Mouse (Mus musculus) B cell, adult 2 months (primary cell): ENCODE data around the gene Cspg5.

ENCODE experiments used
- DNase-seq, 2 experiments: peaks; one replicate each; pipeline ENCODE4 v3.0.0; 2022

Cspg5 gene

DNA sequence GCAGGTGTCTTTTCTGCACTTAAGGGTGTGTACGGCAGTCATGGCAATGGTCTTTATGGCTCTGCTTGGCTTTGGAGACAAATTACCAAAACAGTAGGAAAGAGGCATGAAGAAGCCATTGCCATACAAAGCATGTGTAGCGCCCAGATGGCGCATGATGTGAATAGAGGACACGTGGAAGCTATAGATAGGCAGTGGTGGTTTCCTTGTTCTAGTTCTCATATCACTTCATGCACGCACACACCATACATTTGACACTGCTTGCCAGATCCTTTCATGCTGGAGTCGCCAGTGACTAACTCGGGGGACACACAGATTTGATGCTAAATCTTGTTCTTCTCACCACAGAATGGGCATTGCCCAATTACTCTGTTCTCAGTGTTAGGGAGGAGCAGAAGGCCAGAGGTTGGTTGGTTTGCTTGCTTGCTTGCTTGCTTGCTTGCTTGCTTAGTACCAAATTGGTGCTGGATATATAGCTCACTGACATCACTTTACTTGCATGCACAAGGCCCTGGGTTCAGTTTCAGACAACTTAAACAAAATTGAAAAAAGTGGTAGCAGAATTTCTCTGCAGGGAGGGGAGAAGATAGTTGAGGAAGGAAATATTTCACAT, at the start of gene Cspg5:
Gene Cspg5, plus strand, starts transcription at position 563 of the 613 bp plus-strand sequence.
- no peak for DNase-seq

DNA sequence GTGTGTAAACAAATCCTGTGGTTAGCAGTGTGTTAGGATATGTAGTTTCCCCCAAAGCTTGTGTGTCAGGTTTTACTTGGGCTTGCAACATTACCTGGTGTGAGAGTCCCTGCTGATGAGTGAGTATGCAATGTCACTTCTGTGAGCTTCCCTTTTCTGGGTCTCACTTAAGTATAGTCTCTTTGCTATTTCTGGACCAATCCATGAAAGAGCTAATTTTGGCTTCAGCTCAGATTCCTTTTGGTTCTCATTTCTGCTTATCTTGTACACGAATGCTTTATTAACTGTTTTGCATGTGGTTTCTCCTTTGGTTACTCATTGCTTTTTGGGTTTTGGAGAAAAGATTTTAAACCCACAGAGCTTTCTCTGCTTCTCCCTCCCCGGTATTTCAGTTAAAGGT, 43.7 kb upstream of the Cspg5 start:
- no peak for DNase-seq

DNA sequence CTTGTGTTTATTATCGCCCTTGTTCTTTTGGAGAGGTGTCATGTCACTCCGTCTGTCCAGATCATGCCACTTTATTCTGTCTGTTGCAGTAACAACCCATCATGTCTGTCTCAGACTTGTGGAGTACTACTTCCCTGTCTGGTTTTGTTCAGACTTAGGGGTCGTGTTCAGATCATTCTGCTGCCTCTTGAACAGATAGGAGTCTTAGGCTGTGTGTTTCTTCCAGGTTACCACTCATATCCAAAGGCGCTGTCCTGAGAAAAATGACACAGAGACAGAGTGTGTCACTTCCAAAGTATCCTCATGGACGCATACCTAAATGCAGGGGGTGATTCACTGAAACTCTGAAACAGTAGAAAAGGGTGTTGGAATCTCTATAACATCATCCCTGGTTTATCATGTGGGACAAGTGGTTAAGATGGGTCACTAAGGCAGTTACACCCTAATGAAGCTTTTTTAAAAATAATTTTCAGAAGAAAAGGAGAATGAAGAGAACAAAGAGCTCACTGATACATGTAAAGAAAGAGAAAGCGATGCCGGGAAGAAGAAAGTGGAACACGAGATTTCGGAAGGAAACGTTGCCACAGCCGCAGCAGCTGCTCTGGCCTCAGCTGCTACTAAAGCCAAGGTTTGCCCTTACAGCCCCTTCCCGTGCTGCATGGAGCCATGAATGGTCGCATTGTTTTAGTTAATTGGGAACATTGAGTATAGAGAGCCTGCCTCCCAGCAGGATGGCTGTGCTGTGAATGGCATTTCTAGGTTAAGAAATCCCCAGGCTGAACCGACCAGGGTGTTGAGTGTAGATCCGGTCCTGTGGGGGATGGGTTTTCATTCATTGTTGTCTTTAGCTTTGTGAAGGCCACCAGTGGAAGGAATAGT, 37.8 kb upstream of the Cspg5 start:
- no peak for DNase-seq

DNA sequence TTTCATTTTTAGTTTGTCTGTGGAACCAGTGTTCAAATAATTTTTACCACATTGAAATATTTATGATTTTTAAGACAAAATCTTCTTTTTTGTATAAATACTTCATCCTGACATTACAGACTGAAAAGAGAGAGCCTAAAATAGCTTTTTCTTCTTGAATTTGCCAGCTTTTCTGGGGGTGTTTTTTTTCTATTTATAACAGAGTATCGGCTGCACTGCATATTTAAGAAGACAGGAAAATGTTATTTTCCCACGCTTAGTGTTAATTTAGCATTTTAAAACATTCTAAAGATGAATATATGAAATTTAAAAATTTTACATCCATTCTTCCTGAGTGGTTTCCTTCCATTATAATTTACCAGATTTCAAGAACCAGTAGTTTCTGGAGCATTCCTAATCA, 37.1 kb upstream of the Cspg5 start:
- DNase-seq = no peak

DNA sequence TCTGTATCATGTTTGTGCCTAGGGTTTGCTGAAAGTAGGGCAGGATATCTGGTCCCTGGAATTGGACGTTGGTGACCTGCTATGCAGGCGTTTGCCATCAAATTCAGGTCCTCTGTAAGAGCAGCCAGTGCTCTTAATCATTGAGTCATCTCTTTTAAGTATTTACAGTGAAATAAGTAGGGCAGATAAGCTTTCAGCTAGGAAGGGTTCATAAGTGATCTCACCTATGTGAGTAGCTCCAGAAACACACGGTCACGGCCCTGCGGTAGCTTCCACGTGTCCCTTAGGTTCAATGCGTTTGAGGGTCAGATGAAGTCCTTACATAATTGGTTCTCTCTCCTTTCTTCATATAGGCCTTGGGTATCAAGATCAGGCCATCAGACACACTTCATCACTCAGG, 35.3 kb upstream of the Cspg5 start:
- no peak for DNase-seq

DNA sequence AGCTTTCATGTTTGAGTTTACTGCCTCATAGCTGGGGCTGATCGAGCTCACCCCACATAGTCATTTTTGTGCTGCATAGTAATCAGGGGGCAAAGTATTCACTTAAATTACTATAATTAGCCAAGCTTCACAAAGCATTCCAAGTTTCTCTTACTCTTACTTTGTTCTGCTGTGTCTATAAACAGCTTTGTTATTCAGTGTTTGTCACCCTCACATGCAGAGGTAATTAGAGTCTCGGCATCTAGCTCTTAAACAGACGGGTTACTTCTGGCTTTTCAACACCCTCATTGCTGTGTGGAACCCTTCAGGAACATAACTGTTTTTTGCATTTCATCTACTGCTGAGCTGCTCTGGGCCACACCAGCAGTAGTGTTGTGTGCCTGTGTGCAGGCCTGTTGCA, 34.6 kb upstream of the Cspg5 start:
- no peak for DNase-seq

DNA sequence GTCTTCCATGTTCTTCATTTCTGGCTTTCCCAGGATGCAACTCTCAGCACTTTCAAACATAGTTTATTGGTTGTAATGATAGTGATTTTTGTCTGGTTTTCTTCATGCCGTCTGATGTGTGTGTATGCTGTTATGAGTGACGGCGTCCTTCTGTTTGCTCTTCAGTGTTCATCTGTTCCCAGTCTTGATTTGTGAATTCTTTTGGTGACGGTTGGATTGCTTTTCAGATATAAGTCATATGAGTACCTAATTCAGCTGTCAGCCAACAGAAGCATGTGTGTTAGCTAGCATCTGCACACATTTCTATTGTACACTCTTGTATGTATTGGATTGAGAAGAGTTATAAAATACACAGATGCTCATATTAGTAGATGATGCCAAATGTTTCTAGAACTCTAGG, 19.3 kb upstream of the Cspg5 start:
- no peak for DNase-seq

DNA sequence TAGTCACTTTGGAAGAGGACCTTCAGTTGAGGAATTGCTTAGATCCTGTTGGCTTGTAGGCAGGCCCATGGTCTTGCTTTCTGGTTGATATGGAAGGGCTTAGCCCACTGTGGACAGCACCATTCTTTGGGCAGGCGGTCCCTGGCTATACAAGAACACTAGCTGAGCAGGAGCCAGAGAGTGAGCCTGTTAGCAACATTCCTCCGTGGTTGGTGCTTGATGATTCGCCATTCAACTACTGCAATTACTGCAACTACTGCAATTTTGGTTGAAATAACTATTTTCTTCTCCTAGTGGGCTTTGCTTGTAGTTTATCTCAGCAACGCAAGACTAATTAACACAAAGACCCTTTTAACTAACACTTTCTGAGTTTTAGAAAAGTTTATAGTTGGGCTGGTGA, 17.4 kb upstream of the Cspg5 start:
- no peak for DNase-seq

DNA sequence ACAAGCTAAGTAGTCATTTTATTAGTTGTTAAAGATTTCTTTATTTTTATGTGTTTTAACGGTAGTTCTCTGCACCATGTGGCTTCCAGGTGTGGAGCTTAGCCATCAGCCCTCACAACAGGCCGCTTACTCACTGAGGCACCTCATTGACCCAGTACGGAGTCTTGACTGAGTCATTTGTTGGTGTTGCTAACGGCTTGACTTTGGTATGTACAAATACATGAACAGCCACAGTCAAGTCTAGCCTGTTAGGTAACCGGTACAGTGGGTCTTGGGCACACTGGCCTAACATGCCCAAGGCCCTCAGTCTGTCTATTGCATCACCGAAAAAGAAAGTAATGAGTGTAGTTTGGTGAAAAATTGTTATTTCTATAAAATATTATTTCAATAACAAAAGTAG, 14.9 kb upstream of the Cspg5 start:
- no peak for DNase-seq

DNA sequence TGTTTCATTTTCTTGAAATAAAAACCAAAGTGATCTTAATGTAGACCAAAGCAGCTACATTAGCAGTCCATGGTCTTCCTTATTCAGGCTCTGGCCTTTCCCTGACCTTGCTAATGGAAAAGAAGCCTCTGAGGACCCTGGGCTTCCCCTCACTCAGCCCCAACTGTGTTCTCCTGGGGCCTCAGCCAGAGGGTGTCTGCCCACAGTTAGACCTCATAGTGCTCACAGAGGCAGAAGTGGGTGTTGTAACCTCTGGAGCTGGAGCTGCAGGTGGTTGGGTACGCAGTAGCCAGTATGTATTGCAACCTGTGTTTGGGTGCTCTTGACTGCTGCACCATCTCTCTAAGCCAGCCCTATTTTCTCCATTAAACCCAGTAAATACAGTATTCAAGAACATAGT, 14.5 kb upstream of the Cspg5 start:
- no peak for DNase-seq

DNA sequence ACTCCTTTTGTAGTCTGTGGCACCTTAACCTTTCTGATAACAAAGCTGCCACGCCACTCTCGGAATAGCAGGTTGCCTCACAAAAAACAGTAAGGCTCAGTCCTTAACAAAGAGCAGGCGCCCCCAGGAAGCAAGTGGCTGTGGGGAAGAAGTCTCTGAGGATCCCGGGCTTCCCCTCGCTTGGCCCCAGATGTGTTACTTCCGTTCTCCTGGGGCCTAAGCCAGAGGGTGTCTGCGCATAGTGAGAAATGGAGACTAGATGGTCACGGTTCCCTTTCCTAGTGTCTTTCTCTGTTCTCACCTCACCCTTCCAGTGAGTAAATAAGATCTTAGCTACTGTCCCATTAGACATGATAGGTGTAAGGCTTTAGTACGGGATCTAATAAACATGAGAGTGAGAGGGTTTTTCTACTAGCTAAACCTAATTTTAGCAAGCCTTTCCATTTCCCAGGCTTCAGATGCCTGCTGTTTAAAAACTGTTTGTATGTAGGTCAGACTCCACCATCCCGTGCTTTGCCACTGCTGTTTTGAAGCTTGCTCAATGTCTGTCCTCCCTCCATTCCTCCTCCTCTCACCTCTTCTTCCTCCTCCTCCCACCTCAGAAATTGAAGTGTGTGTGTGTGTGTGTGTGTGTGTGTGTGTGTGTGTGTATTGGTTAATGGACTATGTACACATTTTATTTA, 13.9 kb upstream of the Cspg5 start:
- no peak for DNase-seq

DNA sequence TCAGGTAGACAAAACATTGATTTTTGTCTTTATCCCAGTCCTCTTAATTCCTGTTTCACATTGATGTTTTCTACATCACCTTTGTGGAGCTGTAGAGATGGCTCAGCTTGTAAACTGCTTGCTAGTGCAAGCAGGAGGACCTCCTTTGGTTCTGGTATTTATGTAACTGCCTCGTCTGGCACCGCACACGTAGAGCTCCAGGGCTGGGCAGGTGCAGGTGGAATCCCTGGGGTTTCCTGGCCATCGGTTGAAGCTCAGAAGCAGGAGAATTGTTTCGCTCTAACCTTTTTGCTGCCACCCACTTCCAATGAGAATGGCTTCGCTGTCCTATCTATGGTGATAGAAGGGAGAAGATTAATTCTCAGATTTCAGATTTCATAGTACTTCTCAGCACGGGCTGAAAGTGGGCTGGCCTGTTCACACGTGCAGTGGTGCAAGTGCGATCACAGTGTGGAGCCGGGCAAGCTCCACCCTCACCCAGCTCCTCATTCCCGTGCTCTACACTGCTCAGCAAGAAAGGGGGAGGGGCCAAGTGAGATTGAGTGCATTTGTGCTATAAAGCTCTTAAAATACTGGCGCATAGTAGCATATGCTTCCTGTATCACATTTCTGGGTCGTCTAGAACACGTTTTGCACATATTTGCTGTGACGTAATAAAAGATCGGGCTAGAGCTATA, 13.1 kb upstream of the Cspg5 start:
- DNase-seq = no peak

DNA sequence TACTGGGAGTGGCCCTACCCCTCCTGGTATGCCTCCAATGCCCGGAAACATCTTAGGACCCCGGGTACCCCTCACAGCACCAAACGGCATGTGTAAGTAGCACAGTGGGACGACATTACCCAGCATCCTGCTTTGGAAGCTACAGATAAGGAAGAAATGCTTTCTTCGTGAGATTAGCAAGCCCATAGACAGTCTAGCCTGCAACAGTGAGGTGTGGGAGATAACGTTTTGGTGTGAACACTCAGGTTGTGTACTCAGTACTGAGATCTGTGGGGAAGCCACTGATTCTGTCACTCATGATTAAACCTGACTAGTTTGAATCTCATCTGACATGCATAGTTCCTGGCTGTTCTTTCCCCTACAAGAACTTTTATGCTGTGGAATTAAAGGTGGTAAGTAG, 8.6 kb upstream of the Cspg5 start:
- no peak for DNase-seq

DNA sequence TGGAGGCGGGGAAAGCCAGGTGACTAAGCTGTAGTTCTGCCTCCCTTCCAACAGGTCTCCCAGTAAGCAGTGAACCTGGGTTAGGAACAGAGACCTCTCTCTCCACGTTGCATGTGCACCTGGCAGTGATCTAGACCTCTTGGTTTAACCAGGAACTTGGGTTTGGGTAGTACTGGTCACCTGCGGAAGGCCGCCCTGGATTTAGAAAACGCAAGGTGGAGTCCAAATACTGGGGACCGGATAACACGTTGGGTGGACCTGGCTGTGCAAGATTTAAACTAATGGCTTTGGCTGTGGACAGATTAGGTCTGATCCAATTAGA, 945 bp downstream of the Cspg5 start:
- DNase-seq = peak in 1 of 2 experiments; percentile 6

DNA sequence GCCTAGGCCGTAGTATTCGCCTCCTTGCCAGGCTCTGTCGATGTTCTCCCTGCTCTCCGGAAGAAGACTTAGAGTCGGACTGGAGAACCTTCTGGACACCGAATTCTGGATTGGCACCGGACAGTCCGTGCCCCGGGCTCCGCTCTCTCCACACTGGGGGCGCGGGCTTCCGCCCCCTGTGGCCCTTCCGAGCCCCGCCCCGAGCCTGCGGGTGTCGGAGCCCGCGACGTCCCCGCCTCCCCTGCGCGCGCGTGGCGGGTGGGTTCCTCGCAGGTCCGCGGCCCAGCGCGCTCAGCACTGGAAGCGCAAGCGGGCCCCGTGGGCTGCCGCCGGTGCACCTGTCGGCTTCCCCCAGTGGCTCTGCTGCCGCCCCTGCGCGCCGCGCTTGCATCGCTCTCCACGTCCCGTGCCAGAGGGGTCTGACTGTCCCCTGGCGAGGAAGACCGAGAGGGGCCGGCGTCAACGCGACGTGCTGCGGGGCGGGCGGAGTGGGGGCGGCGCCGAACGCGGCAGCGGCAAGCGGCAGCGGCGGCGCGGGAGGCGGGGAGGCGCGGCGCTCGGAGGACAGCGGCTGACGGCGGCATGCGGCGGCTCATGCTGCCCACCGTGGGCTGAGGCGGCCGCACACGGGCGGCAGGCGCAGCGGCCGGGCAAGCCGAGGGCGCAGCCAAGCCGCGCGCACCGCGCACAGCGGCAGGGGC, 1.5 kb downstream of the Cspg5 start:
- peak; percentile 19 to 35 for DNase-seq

DNA sequence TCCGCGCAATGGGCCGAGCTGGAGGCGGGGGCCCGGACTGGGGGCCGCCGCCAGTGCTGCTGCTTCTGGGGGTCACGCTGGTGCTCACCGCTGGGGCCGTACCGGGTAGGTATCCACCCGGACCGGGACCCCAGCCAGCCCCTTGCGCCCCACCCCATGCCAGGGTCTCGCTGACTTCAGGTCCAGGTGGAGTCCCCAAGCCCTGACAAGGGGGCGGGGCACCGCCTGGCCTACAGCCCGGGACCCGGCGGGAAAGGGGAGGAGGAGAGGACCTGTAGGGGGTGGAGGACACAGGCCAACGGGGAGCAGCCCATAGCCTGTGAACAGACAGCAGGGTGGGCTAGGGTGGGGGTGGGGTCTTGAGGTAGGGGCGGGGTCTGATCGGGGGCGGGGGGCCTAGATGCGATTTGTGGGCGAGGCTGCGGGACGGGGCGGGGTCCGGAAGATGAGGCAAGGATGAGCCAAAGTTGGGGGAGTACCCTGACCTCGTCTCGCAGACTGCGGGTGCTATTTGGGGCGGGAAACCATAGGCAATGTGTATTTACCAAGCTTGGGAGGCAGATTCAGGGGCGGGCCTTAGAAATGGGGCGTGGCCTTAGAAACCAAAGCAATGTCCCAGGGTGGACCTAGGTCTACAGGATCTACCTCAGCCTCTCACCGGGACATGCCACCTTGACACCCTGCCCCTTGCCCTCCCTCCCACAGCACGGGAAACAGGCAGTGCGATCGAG, 2.2 kb downstream of the Cspg5 start:
- DNase-seq = peak; percentile 45 to 50

DNA sequence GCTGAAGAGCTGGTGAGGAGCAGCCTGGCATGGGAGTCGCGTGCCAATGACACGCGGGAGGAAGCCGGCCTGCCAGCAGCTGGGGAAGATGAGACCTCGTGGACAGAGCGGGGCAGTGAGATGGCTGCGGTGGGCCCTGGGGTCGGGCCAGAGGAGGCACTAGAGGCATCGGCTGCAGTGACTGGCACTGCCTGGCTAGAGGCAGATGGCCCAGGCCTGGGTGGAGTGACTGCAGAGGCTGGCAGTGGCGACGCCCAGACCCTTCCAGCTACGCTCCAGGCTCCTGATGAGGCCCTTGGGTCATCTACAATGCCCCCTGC, 2.7 kb downstream of the Cspg5 start:
- peak in 1 of 2 experiments; percentile 8 for DNase-seq

DNA sequence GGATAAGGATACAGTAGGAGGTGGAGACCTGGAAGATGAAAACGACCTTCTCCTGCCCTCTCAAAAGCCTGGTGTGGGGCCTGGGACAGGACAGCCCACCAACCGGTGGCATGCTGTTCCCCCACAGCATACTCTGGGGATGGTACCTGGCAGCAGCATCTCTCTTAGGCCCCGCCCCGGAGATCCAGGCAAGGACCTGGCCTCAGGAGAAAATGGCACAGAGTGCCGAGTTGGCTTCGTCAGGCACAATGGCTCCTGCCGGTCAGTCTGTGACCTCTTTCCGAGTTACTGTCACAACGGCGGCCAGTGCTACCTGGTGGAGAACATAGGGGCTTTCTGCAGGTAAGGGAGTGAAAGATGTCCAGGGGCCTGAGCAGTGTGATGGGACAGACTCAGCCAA, 3.5 kb downstream of the Cspg5 start:
- no peak for DNase-seq

DNA sequence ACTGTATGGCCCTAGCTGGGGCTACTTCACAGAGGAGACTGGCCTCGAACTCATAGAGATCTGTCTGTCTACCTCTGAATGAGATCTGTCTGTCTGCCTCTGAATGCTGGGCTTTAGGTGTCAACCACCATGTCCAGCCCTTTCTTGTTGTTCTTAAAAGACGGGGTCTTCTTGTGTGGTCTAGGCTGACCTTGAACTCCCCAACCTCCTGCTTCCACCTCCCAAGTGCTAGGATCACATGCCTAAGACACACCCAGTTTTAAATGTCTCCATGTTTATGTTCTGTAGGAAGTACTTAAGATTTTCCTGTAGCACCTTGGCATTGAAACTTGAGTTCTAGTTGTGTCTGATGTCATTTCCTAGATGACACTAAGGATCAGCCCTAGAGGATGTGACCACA, 5.3 kb downstream of the Cspg5 start:
- no peak for DNase-seq

DNA sequence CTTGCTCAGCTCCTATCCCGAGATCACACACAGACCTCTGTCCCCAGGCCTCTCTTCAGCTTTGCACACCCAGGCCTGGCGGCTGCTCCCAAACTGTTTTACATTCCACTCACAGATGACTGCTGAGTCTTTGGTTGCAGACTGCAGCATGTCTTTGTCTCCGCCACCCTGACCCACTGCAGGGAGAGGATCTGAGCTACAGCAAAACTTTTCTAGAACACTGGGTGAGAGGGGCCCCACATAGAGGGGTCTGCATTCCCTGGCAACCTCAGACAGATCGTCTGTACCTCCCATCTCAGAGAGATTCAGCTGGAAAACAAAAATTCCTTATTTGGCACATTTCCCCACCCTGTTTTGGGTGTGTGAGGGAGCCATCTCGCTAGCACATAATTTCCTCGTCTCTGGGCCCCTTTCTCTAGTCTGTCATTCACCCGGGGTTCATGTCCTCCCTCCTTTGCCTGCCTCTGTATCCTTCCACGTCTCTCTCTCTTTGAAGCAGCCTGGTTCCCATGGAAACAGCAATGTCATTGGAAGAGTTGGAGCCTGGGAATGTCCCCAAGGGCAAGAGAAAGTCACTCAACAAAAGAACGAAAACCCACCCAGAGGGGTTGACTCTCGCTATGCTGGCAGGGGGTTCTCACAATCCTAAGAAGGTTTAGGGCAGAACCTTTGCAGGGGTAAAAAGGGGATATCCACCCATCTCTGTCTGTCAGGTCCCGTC, 6.4 kb downstream of the Cspg5 start:
- DNase-seq = no peak

DNA sequence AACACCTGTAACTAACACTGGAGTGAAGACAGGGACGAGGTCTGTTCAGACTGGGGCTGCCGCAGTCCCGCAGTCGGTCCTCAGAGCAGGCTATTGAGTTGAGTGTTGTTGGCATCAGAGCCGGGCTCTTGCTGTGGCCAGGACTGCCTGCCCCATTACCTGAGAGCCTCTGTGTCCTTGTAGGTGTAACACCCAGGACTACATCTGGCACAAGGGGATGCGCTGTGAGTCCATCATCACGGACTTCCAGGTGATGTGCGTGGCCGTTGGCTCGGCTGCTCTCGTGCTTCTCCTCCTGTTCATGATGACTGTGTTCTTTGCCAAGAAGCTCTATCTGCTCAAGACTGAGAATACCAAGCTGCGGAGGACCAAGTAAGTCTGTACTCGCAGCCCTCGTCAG, 7.2 kb downstream of the Cspg5 start:
- DNase-seq = no peak
